Mouse (Mus musculus): ENCODE measurements around the gene Cfap73.

DNA sequence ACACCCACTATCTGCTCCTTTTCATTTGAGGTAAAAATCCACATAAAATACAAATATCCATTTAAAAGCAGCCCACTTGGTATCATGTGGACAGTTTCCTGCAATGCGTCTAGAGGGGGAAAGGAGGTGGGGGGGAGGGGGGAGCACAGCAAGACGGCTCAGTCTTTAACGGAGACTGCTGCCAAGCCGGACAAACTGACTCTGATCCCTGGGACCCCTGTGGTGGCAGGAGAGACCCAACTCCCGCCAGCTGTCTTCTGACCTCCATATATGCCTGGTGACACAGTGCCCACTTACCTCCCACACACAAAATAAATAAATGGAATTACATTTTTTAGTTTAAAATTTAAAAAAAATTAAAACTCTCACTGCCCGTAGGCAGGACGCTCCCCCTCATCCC, 30.5 kb downstream of the Cfap73 start:
- no peak for TF ChIP-seq CTCF (IDR thresholded peaks at IDR 0.05; ENCODE audit: low read depth)
- no peak for TF ChIP-seq EP300 (optimal IDR thresholded peaks at IDR 0.05)

Measured in stomach, postnatal 0 days (tissue).